Mouse (Mus musculus) lung, embryonic 16.5 days (tissue): Measurements from ENCODE around the gene L1td1. TPM values are rescaled to one million over a fixed set of nuclear protein-coding genes. Genes with fewer than 3 reads are reported as not detected.

ENCODE experiments used
- ATAC-seq: fragments of 200-750 bp; cut with Nextera tagmentation; 2 replicates; pipeline ENCODE4 v1.8.0; 2017; ENCODE audit warnings: low read depth, mild to moderate bottlenecking, moderate library complexity
- H3K27ac ChIP-seq: fragments of 300-500 bp; sonication (generic); 2 replicates; pipeline ENCODE4 v1.5.1; 2014; ENCODE audit warnings: mild to moderate bottlenecking, control low read depth, low read length
- H3K27me3 ChIP-seq: fragments of 300-500 bp; sonication (generic); 2 replicates; pipeline ENCODE4 v1.6.1; 2014; ENCODE audit warnings: low read depth, low read length, mixed read lengths; ENCODE audit not compliant: control insufficient read depth, insufficient read depth
- H3K36me3 ChIP-seq: fragments of 300-500 bp; sonication (generic); 2 replicates; pipeline ENCODE4 v1.6.1; 2014; ENCODE audit warnings: low read length; ENCODE audit not compliant: control insufficient read depth, insufficient read depth
- H3K4me1 ChIP-seq: fragments of 300-500 bp; sonication (generic); replicated peaks from 2 replicates; pipeline ENCODE4 v1.6.1; 2014; ENCODE audit warnings: low read length, mixed read lengths; ENCODE audit not compliant: control insufficient read depth, insufficient read depth
- H3K4me2 ChIP-seq: fragments of 300-500 bp; sonication (generic); 2 replicates; pipeline ENCODE4 v1.6.1; 2014; ENCODE audit warnings: low read depth, low read length, control low read depth
- H3K4me3 ChIP-seq: fragments of 300-500 bp; sonication (generic); 2 replicates; pipeline ENCODE4 v1.5.1; 2014; ENCODE audit warnings: mild to moderate bottlenecking, low read length, control low read depth
- H3K9ac ChIP-seq: fragments of 300-500 bp; sonication (generic); 2 replicates; pipeline ENCODE4 v1.6.1; 2014; ENCODE audit warnings: low read length, control low read depth
- H3K9me3 ChIP-seq: fragments of 300-500 bp; sonication (generic); 2 replicates; pipeline ENCODE4 v1.6.1; 2016; ENCODE audit warnings: low read length; ENCODE audit not compliant: control insufficient read depth
- WGBS: fragments of 180-500 bp; shearing (Covaris S2); extraction: QIAGEN DNeasy Blood & Tissue Kit; methylation state at CpG from one replicate; pipeline ENCODE4 v1.1.7; 2014; 5-methylcytosine and 5-hydroxymethylcytosine counted together
- polyA plus RNA-seq: library from polyadenylated mRNA; unstranded; fragments of >200 nt; fragmentation: Nextera tagmentation; extraction: Ambion mirVana; gene quantifications from 2 replicates; pipeline ENCODE4 v1.2.1, GENCODE M21; 2015

L1td1 gene
- polyA plus RNA-seq, result 0.09 and 0.18 TPM in 2 replicates

GRCm38 (mm10) chr4:98726590-98727237 is at the start of gene L1td1:
Gene L1td1 (plus strand): TSS chr4:98726734.
- peaks cover 14% of the 10 kb centered on the region for H3K4me1 ChIP-seq
- H3K9ac ChIP-seq, result peak within 1 kb of the TSS; percentile 62
- H3K27ac ChIP-seq, result no peak within 1 kb of the TSS
- 11% methylated on average over 29 of the region's 29 CpGs for WGBS
- H3K4me3 ChIP-seq, result peak within 1 kb of the TSS; percentile 39
- no peaks in the 10 kb centered on the region for H3K9me3 ChIP-seq
- ATAC-seq, result peak; percentile 56
- H3K27me3 ChIP-seq, result peaks cover 10% of the 10 kb centered on the region
- H3K4me2 ChIP-seq, result peak within 1 kb of the TSS; percentile 64
- H3K36me3 ChIP-seq, result no peaks in the 10 kb centered on the region

GRCm38 (mm10) chr4:98677506-98677905 is 49.0 kb upstream of the L1td1 start:
- Histone ChIP-seq H3K4me1 (no peaks in the 10 kb centered on the region), H3K4me2 (no peak overlapping the region), H3K27me3 (no peaks in the 10 kb centered on the region), H3K4me3 (no peak overlapping the region), H3K27ac (no peak overlapping the region), H3K9me3 (no peaks in the 10 kb centered on the region), H3K9ac (no peak overlapping the region), H3K36me3 (peaks cover 2% of the 10 kb centered on the region; the same call in 1 of the 2 replicates)
- WGBS, result 55% methylated on average over 9 of the region's 9 CpGs
- ATAC-seq, result no peak

GRCm38 (mm10) chr4:98686678-98687267 is 39.8 kb upstream of the L1td1 start:
- H3K27ac ChIP-seq, result no peak overlapping the region
- 86% methylated on average over 11 of the region's 11 CpGs for WGBS
- H3K36me3 ChIP-seq, result peaks cover 3% of the 10 kb centered on the region
- no peak for ATAC-seq
- no peaks in the 10 kb centered on the region for H3K27me3 ChIP-seq
- no peak overlapping the region for H3K4me3 ChIP-seq
- no peak overlapping the region for H3K9ac ChIP-seq
- no peaks in the 10 kb centered on the region for H3K4me1 ChIP-seq
- no peaks in the 10 kb centered on the region for H3K9me3 ChIP-seq
- no peak overlapping the region for H3K4me2 ChIP-seq

GRCm38 (mm10) chr4:98688116-98688515 is 38.4 kb upstream of the L1td1 start:
- Histone ChIP-seq H3K9me3 (no peaks in the 10 kb centered on the region), H3K27me3 (no peaks in the 10 kb centered on the region), H3K36me3 (peaks cover 3% of the 10 kb centered on the region), H3K4me2 (no peak overlapping the region), H3K27ac (no peak overlapping the region), H3K4me1 (no peaks in the 10 kb centered on the region), H3K4me3 (no peak overlapping the region), H3K9ac (no peak overlapping the region)
- 89% methylated on average over 11 of the region's 11 CpGs for WGBS
- no peak for ATAC-seq

- Histone ChIP-seq H3K36me3 (peaks cover 3% of the 10 kb centered on the region), H3K27ac (no peak overlapping the region), H3K4me2 (no peak overlapping the region), H3K27me3 (no peaks in the 10 kb centered on the region), H3K9me3 (no peaks in the 10 kb centered on the region), H3K9ac (no peak overlapping the region), H3K4me1 (no peaks in the 10 kb centered on the region), H3K4me3 (no peak overlapping the region)
- WGBS, result 81% methylated on average over 9 of the region's 9 CpGs
- ATAC-seq, result no peak
These were observed 38.0 kb upstream of the L1td1 start for GRCm38 (mm10) chr4:98688520-98688919.

GRCm38 (mm10) chr4:98689988-98690387 is 36.5 kb upstream of the L1td1 start:
- Histone ChIP-seq H3K27me3 (no peaks in the 10 kb centered on the region), H3K4me1 (no peaks in the 10 kb centered on the region), H3K36me3 (peaks cover 3% of the 10 kb centered on the region), H3K27ac (no peak overlapping the region), H3K4me2 (no peak overlapping the region), H3K9me3 (no peaks in the 10 kb centered on the region), H3K9ac (no peak overlapping the region), H3K4me3 (no peak overlapping the region)
- WGBS, result 94% methylated on average over 1 of the region's 1 CpGs
- no peak for ATAC-seq

- H3K27ac ChIP-seq, result no peak overlapping the region
- WGBS, result 31% methylated on average over 9 of the region's 9 CpGs
- no peak overlapping the region for H3K9ac ChIP-seq
- ATAC-seq, result no peak
- H3K36me3 ChIP-seq, result peaks cover 1% of the 10 kb centered on the region
- H3K9me3 ChIP-seq, result no peaks in the 10 kb centered on the region
- H3K4me1 ChIP-seq, result no peaks in the 10 kb centered on the region
- H3K4me3 ChIP-seq, result no peak overlapping the region
- H3K27me3 ChIP-seq, result no peaks in the 10 kb centered on the region
- no peak overlapping the region for H3K4me2 ChIP-seq
These were observed 32.9 kb upstream of the L1td1 start for GRCm38 (mm10) chr4:98693465-98694185.

GRCm38 (mm10) chr4:98697932-98698331 is 28.6 kb upstream of the L1td1 start:
- no peaks in the 10 kb centered on the region for H3K27me3 ChIP-seq
- H3K4me1 ChIP-seq, result no peaks in the 10 kb centered on the region
- no peaks in the 10 kb centered on the region for H3K9me3 ChIP-seq
- H3K4me2 ChIP-seq, result no peak overlapping the region
- no peak overlapping the region for H3K27ac ChIP-seq
- ATAC-seq, result no peak
- no peak overlapping the region for H3K9ac ChIP-seq
- no peaks in the 10 kb centered on the region for H3K36me3 ChIP-seq
- H3K4me3 ChIP-seq, result no peak overlapping the region
- 76% methylated on average over 4 of the region's 4 CpGs for WGBS

- ATAC-seq, result no peak
- H3K4me2 ChIP-seq, result no peak overlapping the region
- WGBS, result 46% methylated on average over 3 of the region's 3 CpGs
These were observed 27.6 kb upstream of the L1td1 start for GRCm38 (mm10) chr4:98698921-98699320.

More at GRCm38 (mm10) chr4:98698921-98699320, 27.6 kb upstream of the L1td1 start:
- Histone ChIP-seq H3K36me3 (no peaks in the 10 kb centered on the region), H3K9me3 (no peaks in the 10 kb centered on the region), H3K4me3 (no peak overlapping the region), H3K27ac (no peak overlapping the region), H3K9ac (no peak overlapping the region), H3K4me1 (no peaks in the 10 kb centered on the region), H3K27me3 (no peaks in the 10 kb centered on the region)
